Mouse (Mus musculus) liver, embryonic 16.5 days (tissue): ENCODE data around the gene E330017A01Rik. TPM values are rescaled to one million over a fixed set of nuclear protein-coding genes. Genes with fewer than 3 reads are reported as not detected.

Experiments
- ATAC-seq: fragments of 200-750 bp; cut with Nextera tagmentation; 2 replicates; pipeline ENCODE4 v1.8.0; 2017; ENCODE audit warnings: low read depth, mild to moderate bottlenecking, moderate number of reproducible peaks, moderate library complexity
- H3K27ac ChIP-seq: fragments of 300-500 bp; sonication (generic); 2 replicates; pipeline ENCODE4 v1.5.1; 2014; ENCODE audit warnings: mild to moderate bottlenecking, low read length
- H3K27me3 ChIP-seq: fragments of 300-500 bp; sonication (generic); 2 replicates; pipeline ENCODE4 v1.6.1; 2014; ENCODE audit warnings: low read depth, low read length, mixed read lengths; ENCODE audit not compliant: control insufficient read depth, insufficient read depth
- H3K36me3 ChIP-seq: fragments of 300-500 bp; sonication (generic); 2 replicates; pipeline ENCODE4 v1.6.1; 2014; ENCODE audit warnings: mild to moderate bottlenecking; ENCODE audit not compliant: control insufficient read depth, insufficient read depth
- H3K4me1 ChIP-seq: fragments of 300-500 bp; sonication (generic); 2 replicates; pipeline ENCODE4 v1.6.1; 2014; ENCODE audit warnings: low read depth, low read length, mixed read lengths; ENCODE audit not compliant: control insufficient read depth
- H3K4me2 ChIP-seq: fragments of 300-500 bp; sonication (generic); 2 replicates; pipeline ENCODE4 v1.6.1; 2014; ENCODE audit warnings: low read depth, low read length, mixed read lengths
- H3K4me3 ChIP-seq: fragments of 300-500 bp; sonication (generic); 2 replicates; pipeline ENCODE4 v1.5.1; 2014; ENCODE audit warnings: low read depth, mild to moderate bottlenecking, low read length
- H3K9ac ChIP-seq: fragments of 300-500 bp; sonication (generic); 2 replicates; pipeline ENCODE4 v1.6.1; 2014; ENCODE audit warnings: low read depth, low read length
- H3K9me3 ChIP-seq: fragments of 300-500 bp; sonication (generic); replicated peaks from 2 replicates; pipeline ENCODE4 v1.6.1; 2016; ENCODE audit warnings: low read length; ENCODE audit not compliant: control insufficient read depth
- WGBS: fragments of 180-500 bp; shearing (Covaris S2); extraction: QIAGEN DNeasy Blood & Tissue Kit; methylation state at CpG from one replicate; pipeline ENCODE4 v1.1.7; 2014; ENCODE audit not compliant: insufficient replicate concordance; 5-methylcytosine and 5-hydroxymethylcytosine counted together
- polyA plus RNA-seq: library from polyadenylated mRNA; unstranded; fragments of >200 nt; fragmentation: Nextera tagmentation; extraction: Ambion mirVana; gene quantifications from 2 replicates; pipeline ENCODE4 v1.2.1, GENCODE M21; 2015

The E330017A01Rik gene
- polyA plus RNA-seq, 1 experiment from 2014 or later, result not detected

DNA sequence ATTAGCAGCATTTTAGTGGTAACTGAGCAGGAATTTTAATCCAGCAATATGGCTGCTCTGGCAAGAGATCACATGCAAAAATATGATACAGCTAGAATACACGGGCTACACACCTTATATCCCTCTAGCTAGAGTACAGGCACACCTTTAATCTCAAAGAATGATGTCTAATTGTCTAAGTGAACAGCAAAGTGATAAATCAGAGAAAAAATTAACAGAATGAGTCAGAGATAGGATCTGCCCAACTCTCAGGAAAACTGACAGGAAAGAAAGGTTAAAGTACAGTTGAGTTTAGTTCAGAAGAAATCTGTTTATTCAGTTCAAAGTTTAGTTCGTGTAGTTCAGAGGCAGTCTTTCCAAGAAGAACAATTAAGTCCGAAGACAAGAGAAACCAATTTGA, 47.2 kb downstream of the E330017A01Rik start:
- Histone ChIP-seq H3K27me3 (no peaks in the 10 kb centered on the region), H3K4me2 (no peak overlapping the region), H3K36me3 (no peaks in the 10 kb centered on the region), H3K9me3 (no peaks in the 10 kb centered on the region), H3K4me1 (no peaks in the 10 kb centered on the region), H3K9ac (no peak overlapping the region), H3K27ac (no peak overlapping the region), H3K4me3 (no peak overlapping the region)
- 62% methylated on average over 3 of the region's 3 CpGs for WGBS
- ATAC-seq, result no peak

DNA sequence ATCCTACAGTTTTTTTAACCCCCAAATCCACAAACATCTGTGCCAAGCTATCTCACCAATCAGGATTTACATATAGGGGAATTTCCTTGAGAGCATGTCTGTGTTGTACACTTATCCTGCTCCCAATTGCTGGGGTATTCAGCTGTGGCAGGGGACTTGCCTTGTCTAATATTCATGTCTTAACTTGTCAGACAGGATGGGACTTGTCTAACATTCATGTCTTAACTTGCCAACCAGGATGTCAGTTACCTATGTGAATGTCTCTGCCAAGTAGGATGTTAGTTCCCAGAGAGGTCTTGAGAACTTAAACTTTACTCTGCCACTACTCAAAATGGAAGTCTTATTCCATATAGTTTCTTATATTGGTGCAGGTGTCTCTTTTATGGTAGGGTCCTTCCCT, 49.1 kb downstream of the E330017A01Rik start:
- no peak overlapping the region for H3K9ac ChIP-seq
- H3K9me3 ChIP-seq, result no peaks in the 10 kb centered on the region
- H3K4me3 ChIP-seq, result no peak overlapping the region
- H3K36me3 ChIP-seq, result no peaks in the 10 kb centered on the region
- no peak for ATAC-seq
- H3K4me1 ChIP-seq, result no peaks in the 10 kb centered on the region
- H3K27me3 ChIP-seq, result no peaks in the 10 kb centered on the region
- H3K4me2 ChIP-seq, result no peak overlapping the region
- no peak overlapping the region for H3K27ac ChIP-seq

Other genes starting within 250 kb of the E330017A01Rik start
- gene Dcbld2, start 230.3 kb downstream of the E330017A01Rik start, polyA plus RNA-seq, result 0.42 and 0.66 TPM in 2 replicates
- gene St3gal6, start 114.5 kb downstream of the E330017A01Rik start, polyA plus RNA-seq, result 25.1 and 25.7 TPM in 2 replicates
- gene Gm813, start 21.8 kb downstream of the E330017A01Rik start, polyA plus RNA-seq, result not detected in 2 replicates
- gene Cpox, start 31.6 kb upstream of the E330017A01Rik start, polyA plus RNA-seq, result 356 and 399 TPM in 2 replicates
- not detected in 2 replicates for gene Gpr15, start 80.3 kb upstream of the E330017A01Rik start, polyA plus RNA-seq
- 23.8 and 24.2 TPM in 2 replicates for gene Cldnd1, start 89.2 kb upstream of the E330017A01Rik start, polyA plus RNA-seq
- gene Olfr172, start 124.4 kb upstream of the E330017A01Rik start, polyA plus RNA-seq, result not detected in 2 replicates
- gene Olfr173, start 161.5 kb upstream of the E330017A01Rik start, polyA plus RNA-seq, result not detected in 2 replicates
- not detected in 2 replicates for gene Olfr175-ps1, start 188.0 kb upstream of the E330017A01Rik start, polyA plus RNA-seq
- not detected in 2 replicates for gene Olfr177, start 236.0 kb upstream of the E330017A01Rik start, polyA plus RNA-seq